Mouse (Mus musculus) adrenal gland, postnatal 14 days (tissue): ENCODE data around the gene Gm11127. TPM values are rescaled to one million over a fixed set of nuclear protein-coding genes. Genes with fewer than 3 reads are reported as not detected.
"Not testable (repeated sequence)": the region's sequence is repeated elsewhere in the genome, so short reads cannot be mapped to it uniquely, and the experiment has no call there.

ENCODE experiments used
- DNase-seq: peaks from one replicate; pipeline ENCODE4 v3.0.0; 2021; ENCODE audit warnings: mixed read lengths
- long read RNA-seq, 2 experiments: library from polyadenylated mRNA; stranded (forward); transcript quantifications; one replicate each; pipeline ENCODE4 v2.0.0; 2021
- total RNA-seq: library from RNA; stranded (reverse); gene quantifications from 2 replicates; pipeline ENCODE4 v1.2.3, GENCODE M21; 2021

Gene Gm11127
- 2.2 and 3.0 TPM in 2 replicates for total RNA-seq
- long read RNA-seq, experiment 1: 0 reads
- long read RNA-seq, experiment 2: 0 reads

- not testable (repeated sequence) for DNase-seq
Measured at GRCm38 (mm10) chr17:36058362-36058761, at the start of gene Gm11127. TSS of gene Gm11127 (minus strand) at chr17:36058371.

GRCm38 (mm10) chr17:36102091-36102490 is 43.9 kb upstream of the Gm11127 start:
- DNase-seq: not testable (repeated sequence)

- not testable (repeated sequence) for DNase-seq
Measured at GRCm38 (mm10) chr17:36099603-36100002, 41.4 kb upstream of the Gm11127 start.

- no peak for DNase-seq
Measured at GRCm38 (mm10) chr17:36093936-36094335, 35.8 kb upstream of the Gm11127 start.

- DNase-seq: not testable (repeated sequence)
Measured at GRCm38 (mm10) chr17:36092520-36092919, 34.3 kb upstream of the Gm11127 start.

- not testable (repeated sequence) for DNase-seq
Measured at GRCm38 (mm10) chr17:36091933-36092332, 33.8 kb upstream of the Gm11127 start.

GRCm38 (mm10) chr17:36085976-36086375 is 27.8 kb upstream of the Gm11127 start:
- DNase-seq: not testable (repeated sequence)

- peak; percentile 8 for DNase-seq
Measured at GRCm38 (mm10) chr17:36083870-36084451, 25.8 kb upstream of the Gm11127 start.

- peak; percentile 47 for DNase-seq
Measured at GRCm38 (mm10) chr17:36083266-36083869, 25.2 kb upstream of the Gm11127 start.

GRCm38 (mm10) chr17:36082519-36083232 is 24.5 kb upstream of the Gm11127 start:
- DNase-seq: peak; percentile 6

GRCm38 (mm10) chr17:36081901-36082300 is 23.7 kb upstream of the Gm11127 start:
- DNase-seq: not testable (repeated sequence)

- peak; percentile 95 for DNase-seq
Measured at GRCm38 (mm10) chr17:36060829-36061228, 2.7 kb upstream of the Gm11127 start.

- not testable (repeated sequence) for DNase-seq
Measured at GRCm38 (mm10) chr17:36057927-36058326, 244 bp downstream of the Gm11127 start.

- DNase-seq: peak; percentile 17
Measured at GRCm38 (mm10) chr17:36043286-36043685, 14.9 kb downstream of the Gm11127 start.

GRCm38 (mm10) chr17:36042610-36043169 is 15.5 kb downstream of the Gm11127 start, which contains the start of the genes H2-T22 and Gm6034:
TSS of gene H2-T22 (minus strand) at chr17:36042747.
TSS of gene Gm6034 (plus strand) at chr17:36042961.
- peak; percentile 77 for DNase-seq

- DNase-seq: peak; percentile 49
Measured at GRCm38 (mm10) chr17:36042055-36042454, 16.1 kb downstream of the Gm11127 start.

GRCm38 (mm10) chr17:36040604-36041003 is 17.6 kb downstream of the Gm11127 start:
- DNase-seq: not testable (repeated sequence)

GRCm38 (mm10) chr17:36036126-36036525 is 22.0 kb downstream of the Gm11127 start:
- DNase-seq: not testable (repeated sequence)

- peak; percentile 83 for DNase-seq
Measured at GRCm38 (mm10) chr17:36035010-36035638, 23.0 kb downstream of the Gm11127 start.

GRCm38 (mm10) chr17:36034524-36034923 is 23.6 kb downstream of the Gm11127 start:
- not testable (repeated sequence) for DNase-seq

- DNase-seq: peak; percentile 73
Measured at GRCm38 (mm10) chr17:36032351-36032875, 25.8 kb downstream of the Gm11127 start, which contains the start of gene H2-T23. TSS of gene H2-T23 (minus strand) at chr17:36032855.
